Mouse (Mus musculus) frontal cortex, postnatal 10 days (tissue): ENCODE results near the gene Rbm28.

Experiments used
- DNase-seq, 2 experiments: peaks; one replicate each; pipeline ENCODE4 v3.0.0; 2022; ENCODE audit warnings: low spot score in 2 of 2, mixed read lengths in 1 of 2

Gene Rbm28

GRCm38 (mm10) chr6:29145456-29146307, 19.1 kb downstream of the Rbm28 start:
- DNase-seq: no peak

GRCm38 (mm10) chr6:29144971-29145370, 19.8 kb downstream of the Rbm28 start:
- DNase-seq: no peak

DNA sequence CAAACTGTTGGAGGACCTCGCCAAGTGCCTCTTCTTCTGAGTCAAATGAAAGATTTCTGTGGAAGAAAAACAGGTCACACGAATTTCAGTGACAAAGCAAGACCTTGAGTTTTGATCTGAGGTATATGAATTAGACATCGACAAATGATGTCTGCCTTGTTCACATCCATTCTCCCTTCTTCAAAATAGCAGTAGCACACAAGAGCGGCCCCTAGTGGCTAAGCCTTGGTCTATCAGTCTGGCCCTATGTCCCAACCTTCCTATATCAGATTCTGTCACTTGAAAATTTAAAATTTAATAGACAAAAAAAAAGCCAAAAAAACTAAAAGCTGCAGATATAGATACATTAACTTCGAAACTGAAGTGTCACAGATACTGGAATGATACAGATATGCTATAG, 21.2 kb downstream of the Rbm28 start:
- peak in 1 of 2 experiments; percentile 62 for DNase-seq

DNA sequence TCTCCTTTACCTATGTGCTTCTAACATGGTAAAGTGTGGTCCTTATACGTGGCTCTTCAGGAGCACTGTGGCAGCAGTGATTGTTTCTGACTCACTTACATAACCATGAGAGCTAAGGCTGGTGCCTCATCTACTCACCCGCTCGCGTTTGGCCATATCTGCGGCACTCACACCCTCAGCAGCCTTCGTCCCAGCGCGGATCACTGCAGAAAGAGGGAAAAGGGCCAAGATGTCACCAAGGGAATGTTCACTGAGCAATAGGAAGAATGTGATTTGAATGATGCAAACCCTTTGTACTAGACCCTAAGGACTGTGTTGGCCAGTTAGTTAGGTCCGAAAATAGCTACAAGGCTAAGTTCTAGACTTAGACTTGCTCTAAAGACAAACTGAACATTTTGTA, 27.4 kb downstream of the Rbm28 start:
- DNase-seq: no peak

DNA sequence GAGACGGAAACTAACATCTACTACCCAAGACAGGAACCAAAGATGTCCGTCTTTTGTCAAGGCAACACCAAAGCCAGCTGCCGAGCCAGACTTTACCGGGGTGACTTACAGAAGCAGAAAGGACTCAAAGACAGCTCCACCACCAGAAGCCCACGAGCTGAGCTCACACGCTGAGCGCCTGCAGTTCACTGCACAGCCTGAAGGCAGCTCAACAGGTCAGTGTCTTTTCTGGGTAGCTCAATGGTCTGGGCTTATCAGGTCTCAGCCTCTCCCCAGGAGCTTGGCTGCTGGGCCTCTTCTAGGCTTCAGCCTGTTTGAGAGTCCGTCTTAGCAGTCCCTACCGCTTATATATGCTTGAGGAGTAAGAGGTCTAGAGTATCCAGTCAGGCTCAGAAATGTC, 31.7 kb downstream of the Rbm28 start:
- no peak for DNase-seq

DNA sequence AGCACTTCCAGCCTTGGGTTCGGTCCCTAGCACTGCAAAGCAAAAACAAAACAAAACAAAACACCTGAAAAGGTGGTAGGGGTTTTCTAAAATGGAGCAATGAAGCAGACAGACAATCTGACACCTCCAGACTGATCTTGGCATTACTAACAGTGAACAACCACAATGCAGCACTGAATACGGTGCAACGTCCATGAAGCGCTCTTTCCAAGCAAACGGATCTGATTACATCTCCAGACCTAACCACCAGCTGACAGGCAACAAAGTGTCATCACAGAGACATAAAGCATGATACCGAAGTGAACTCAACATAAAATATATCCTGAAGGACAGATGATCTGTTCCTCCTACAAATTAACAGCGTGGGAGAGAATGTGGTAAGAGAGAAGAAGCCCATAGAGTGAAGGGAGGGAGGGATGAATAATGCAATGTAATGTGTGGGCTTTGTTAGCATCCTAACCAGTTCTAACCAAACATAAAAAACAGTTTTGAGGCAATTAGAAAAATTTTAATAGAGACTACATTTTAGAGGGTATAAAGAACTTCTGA, 37.9 kb downstream of the Rbm28 start:
- DNase-seq: no peak

- DNase-seq: no peak
These were observed 44.8 kb downstream of the Rbm28 start for GRCm38 (mm10) chr6:29119990-29120389.

- DNase-seq: no peak
These were observed 45.8 kb downstream of the Rbm28 start for GRCm38 (mm10) chr6:29118963-29119362.

- DNase-seq: no peak
These were observed 46.6 kb downstream of the Rbm28 start for GRCm38 (mm10) chr6:29118231-29118630.

GRCm38 (mm10) chr6:29117417-29118104, 47.2 kb downstream of the Rbm28 start:
- peak; percentile 21 to 51 for DNase-seq

- no peak for DNase-seq
These were observed 49.0 kb downstream of the Rbm28 start for GRCm38 (mm10) chr6:29115756-29116155.

- DNase-seq: no peak
These were observed 53.3 kb downstream of the Rbm28 start for GRCm38 (mm10) chr6:29111501-29111900.

- DNase-seq: no peak
These were observed 56.4 kb downstream of the Rbm28 start for GRCm38 (mm10) chr6:29108376-29108775.

DNA sequence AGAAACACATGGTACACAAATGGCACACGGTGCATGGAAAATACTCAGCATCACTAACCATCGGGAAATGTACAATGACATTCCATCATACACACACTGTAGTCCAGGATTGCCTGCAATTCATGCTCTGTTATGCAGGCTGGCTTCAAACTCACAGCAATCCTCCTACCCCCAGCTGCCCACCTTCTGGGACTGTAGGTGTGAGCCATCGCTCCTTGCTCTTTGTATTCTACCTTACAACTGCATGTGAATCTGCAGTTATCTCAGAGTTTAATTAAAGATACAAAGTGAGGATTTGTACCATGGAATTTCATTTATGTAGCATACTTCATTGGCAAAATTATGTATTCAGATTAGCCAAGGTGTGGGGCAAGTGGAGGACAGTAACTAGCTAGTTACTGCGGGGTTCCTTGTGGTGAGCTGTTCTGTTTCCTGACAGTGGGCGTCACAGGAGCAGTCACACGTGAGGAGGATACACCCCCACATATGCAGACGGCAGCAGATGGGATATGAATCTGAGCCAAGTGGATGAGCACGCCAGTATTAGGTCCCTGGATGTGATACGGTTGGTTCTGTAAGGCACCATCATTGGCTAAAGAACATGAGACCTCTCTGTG, 63.5 kb downstream of the Rbm28 start:
- no peak for DNase-seq

DNA sequence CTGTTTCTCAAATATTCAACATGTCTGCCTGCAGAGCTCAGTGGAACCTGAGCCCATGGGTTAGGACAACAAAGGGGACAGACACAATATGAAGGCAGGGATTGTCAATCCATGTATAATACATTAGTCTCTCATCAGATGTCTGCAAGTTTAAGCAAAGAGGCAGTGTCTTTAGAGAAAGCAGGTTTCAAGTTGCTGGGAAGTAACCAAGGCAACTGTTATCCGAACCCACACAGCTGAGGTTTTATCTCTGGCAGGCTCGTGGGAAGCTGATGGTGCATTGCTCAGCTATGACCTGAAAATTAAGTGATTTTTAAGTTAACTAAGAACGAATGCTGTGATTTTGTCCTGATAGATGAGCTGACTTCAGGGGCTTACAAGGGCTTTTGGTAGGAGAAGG, 64.4 kb downstream of the Rbm28 start:
- peak in 1 of 2 experiments; percentile 35 for DNase-seq

GRCm38 (mm10) chr6:29099536-29100170, 65.2 kb downstream of the Rbm28 start:
- DNase-seq: peak; percentile 11 to 39

GRCm38 (mm10) chr6:29092904-29093303, 71.9 kb downstream of the Rbm28 start:
- DNase-seq: no peak

- no peak for DNase-seq
These were observed 72.6 kb downstream of the Rbm28 start for GRCm38 (mm10) chr6:29092234-29092633.

- DNase-seq: no peak
These were observed 76.7 kb downstream of the Rbm28 start for GRCm38 (mm10) chr6:29087921-29088709.

- DNase-seq: no peak
These were observed 80.4 kb downstream of the Rbm28 start for GRCm38 (mm10) chr6:29084401-29084800.

GRCm38 (mm10) chr6:29082776-29083354, 81.9 kb downstream of the Rbm28 start:
- DNase-seq: no peak
